Mouse (Mus musculus) limb, embryonic 10.5 days (tissue): Measurements from ENCODE around the gene Adck2. TPM values are rescaled to one million over a fixed set of nuclear protein-coding genes. Genes with fewer than 3 reads are reported as not detected.
A peak's percentile ranks its signal among the peaks of the same experiment; 100 is the strongest.

ENCODE experiments used
- DNase-seq: peaks from one replicate; pipeline ENCODE4 v3.0.0-alpha.2; 2017; ENCODE audit warnings: low spot score
- H3K27ac ChIP-seq: fragments of 300-500 bp; sonication (generic); 2 replicates; pipeline ENCODE4 v1.5.1; 2016; ENCODE audit warnings: mild to moderate bottlenecking
- H3K27me3 ChIP-seq: fragments of 300-500 bp; sonication (generic); 2 replicates; pipeline ENCODE4 v1.6.1; 2016; ENCODE audit warnings: low read depth, mild to moderate bottlenecking; ENCODE audit not compliant: poor library complexity, severe bottlenecking
- H3K36me3 ChIP-seq: fragments of 300-500 bp; sonication (generic); 2 replicates; pipeline ENCODE4 v1.6.1; 2016; ENCODE audit warnings: mild to moderate bottlenecking, moderate library complexity
- H3K4me1 ChIP-seq: fragments of 300-500 bp; sonication (generic); 2 replicates; pipeline ENCODE4 v1.6.1; 2016
- H3K4me3 ChIP-seq: fragments of 300-500 bp; sonication (generic); 2 replicates; pipeline ENCODE4 v1.5.1; 2016; ENCODE audit warnings: mild to moderate bottlenecking, moderate library complexity
- H3K9me3 ChIP-seq: fragments of 300-500 bp; sonication (generic); replicated peaks from 2 replicates; pipeline ENCODE4 v1.6.1; 2016; ENCODE audit warnings: mild to moderate bottlenecking
- WGBS: fragments of 180-500 bp; shearing (Covaris S2); methylation state at CpG from one replicate; pipeline ENCODE4 v1.1.7; 2016; 5-methylcytosine and 5-hydroxymethylcytosine counted together
- polyA plus RNA-seq: library from polyadenylated mRNA; unstranded; fragments of >200 nt; fragmentation: Nextera tagmentation; extraction: Ambion mirVana; gene quantifications from 2 replicates; pipeline ENCODE4 v1.2.1, GENCODE M21; 2016

The Adck2 gene
- polyA plus RNA-seq = 17.3 and 25.6 TPM in 2 replicates

GRCm38 (mm10) chr6:39573791-39574554, at the start of gene Adck2:
Adck2 (plus strand) TSS chr6:39573873.
- H3K27ac ChIP-seq = peak within 1 kb of the TSS; percentile 89
- under 1% methylated on average over 49 of the region's 49 CpGs for WGBS
- H3K4me1 ChIP-seq = peaks cover 18% of the 10 kb centered on the region
- H3K9me3 ChIP-seq = no peaks in the 10 kb centered on the region
- peaks cover 9% of the 10 kb centered on the region; the same call in 1 of the 2 replicates for H3K36me3 ChIP-seq
- peak; percentile 85 for DNase-seq
- no peaks in the 10 kb centered on the region for H3K27me3 ChIP-seq
- H3K4me3 ChIP-seq = peak within 1 kb of the TSS; percentile 75

- Histone ChIP-seq H3K9me3 (no peaks in the 10 kb centered on the region), H3K27me3 (no peaks in the 10 kb centered on the region), H3K27ac (no peak overlapping the region), H3K4me1 (peaks cover 31% of the 10 kb centered on the region), H3K36me3 (peaks cover 42% of the 10 kb centered on the region), H3K4me3 (no peak overlapping the region)
- DNase-seq = no peak
- WGBS = 79% methylated on average over 10 of the region's 10 CpGs
Measured at GRCm38 (mm10) chr6:39526797-39527196, 46.9 kb upstream of the Adck2 start.

GRCm38 (mm10) chr6:39527337-39527784, 46.3 kb upstream of the Adck2 start:
- H3K27me3 ChIP-seq = no peaks in the 10 kb centered on the region
- H3K27ac ChIP-seq = no peak overlapping the region
- H3K36me3 ChIP-seq = peaks cover 37% of the 10 kb centered on the region
- H3K4me3 ChIP-seq = no peak overlapping the region
- no peak for DNase-seq
- WGBS = 84% methylated on average over 7 of the region's 7 CpGs
- H3K9me3 ChIP-seq = no peaks in the 10 kb centered on the region
- peaks cover 31% of the 10 kb centered on the region for H3K4me1 ChIP-seq

GRCm38 (mm10) chr6:39527811-39528210, 45.9 kb upstream of the Adck2 start:
- no peak overlapping the region for H3K4me3 ChIP-seq
- H3K27ac ChIP-seq = no peak overlapping the region
- peaks cover 35% of the 10 kb centered on the region for H3K36me3 ChIP-seq
- WGBS = 65% methylated on average over 4 of the region's 4 CpGs
- H3K4me1 ChIP-seq = peaks cover 27% of the 10 kb centered on the region
- DNase-seq = no peak
- no peaks in the 10 kb centered on the region for H3K9me3 ChIP-seq
- no peaks in the 10 kb centered on the region for H3K27me3 ChIP-seq

GRCm38 (mm10) chr6:39528671-39529535, 44.8 kb upstream of the Adck2 start:
- H3K27ac ChIP-seq = peak overlapping the region; percentile 73
- H3K4me1 ChIP-seq = peaks cover 26% of the 10 kb centered on the region
- no peaks in the 10 kb centered on the region for H3K9me3 ChIP-seq
- H3K4me3 ChIP-seq = no peak overlapping the region
- WGBS = 33% methylated on average over 12 of the region's 12 CpGs
- no peak for DNase-seq
- H3K27me3 ChIP-seq = no peaks in the 10 kb centered on the region
- peaks cover 33% of the 10 kb centered on the region for H3K36me3 ChIP-seq

- DNase-seq = no peak
- peaks cover 33% of the 10 kb centered on the region for H3K4me1 ChIP-seq
- peaks cover 20% of the 10 kb centered on the region for H3K36me3 ChIP-seq
- no peaks in the 10 kb centered on the region for H3K9me3 ChIP-seq
- H3K27me3 ChIP-seq = no peaks in the 10 kb centered on the region
- H3K4me3 ChIP-seq = no peak overlapping the region
- no peak overlapping the region for H3K27ac ChIP-seq
Measured at GRCm38 (mm10) chr6:39534944-39535343, 38.7 kb upstream of the Adck2 start.

- H3K4me1 ChIP-seq = peaks cover 38% of the 10 kb centered on the region
- no peaks in the 10 kb centered on the region for H3K27me3 ChIP-seq
- DNase-seq = no peak
- H3K4me3 ChIP-seq = no peak overlapping the region
- H3K27ac ChIP-seq = no peak overlapping the region
- H3K9me3 ChIP-seq = no peaks in the 10 kb centered on the region
- WGBS = 64% methylated on average over 1 of the region's 1 CpGs
- H3K36me3 ChIP-seq = peaks cover 20% of the 10 kb centered on the region
Measured at GRCm38 (mm10) chr6:39536621-39537020, 37.1 kb upstream of the Adck2 start.

GRCm38 (mm10) chr6:39537276-39537675, 36.4 kb upstream of the Adck2 start:
- WGBS = 95% methylated on average over 5 of the region's 5 CpGs
- peaks cover 44% of the 10 kb centered on the region for H3K4me1 ChIP-seq
- H3K27me3 ChIP-seq = no peaks in the 10 kb centered on the region
- no peak for DNase-seq
- no peak overlapping the region for H3K27ac ChIP-seq
- no peak overlapping the region for H3K4me3 ChIP-seq
- H3K9me3 ChIP-seq = no peaks in the 10 kb centered on the region
- peaks cover 20% of the 10 kb centered on the region for H3K36me3 ChIP-seq

- 62% methylated on average over 8 of the region's 8 CpGs for WGBS
- Histone ChIP-seq H3K27me3 (no peaks in the 10 kb centered on the region), H3K9me3 (no peaks in the 10 kb centered on the region), H3K4me1 (peaks cover 53% of the 10 kb centered on the region), H3K4me3 (no peak overlapping the region), H3K36me3 (peaks cover 15% of the 10 kb centered on the region), H3K27ac (peak overlapping the region; percentile 82)
- no peak for DNase-seq
Measured at GRCm38 (mm10) chr6:39538227-39538626, 35.4 kb upstream of the Adck2 start.

GRCm38 (mm10) chr6:39539679-39540155, 34.0 kb upstream of the Adck2 start:
- Histone ChIP-seq H3K36me3 (peaks cover 5% of the 10 kb centered on the region), H3K27me3 (no peaks in the 10 kb centered on the region), H3K27ac (peak overlapping the region; percentile 82), H3K9me3 (no peaks in the 10 kb centered on the region), H3K4me1 (peaks cover 68% of the 10 kb centered on the region), H3K4me3 (peak overlapping the region; percentile 34)
- WGBS = 3% methylated on average over 7 of the region's 7 CpGs
- peak; percentile 54 for DNase-seq

GRCm38 (mm10) chr6:39540563-39540962, 33.1 kb upstream of the Adck2 start:
- H3K4me3 ChIP-seq = 0 out of 2 replicates have a peak overlapping the region, but pooled peaks have one; percentile 34
- no peaks in the 10 kb centered on the region for H3K27me3 ChIP-seq
- no peaks in the 10 kb centered on the region for H3K36me3 ChIP-seq
- 38% methylated on average over 2 of the region's 2 CpGs for WGBS
- peaks cover 77% of the 10 kb centered on the region for H3K4me1 ChIP-seq
- H3K27ac ChIP-seq = peak overlapping the region; percentile 82
- H3K9me3 ChIP-seq = no peaks in the 10 kb centered on the region
- no peak for DNase-seq

- H3K4me1 ChIP-seq = peaks cover 82% of the 10 kb centered on the region
- peak overlapping the region; percentile 27 for H3K4me3 ChIP-seq
Measured at GRCm38 (mm10) chr6:39542631-39543597, 30.8 kb upstream of the Adck2 start.

More at GRCm38 (mm10) chr6:39542631-39543597, 30.8 kb upstream of the Adck2 start:
- peak; percentile 74 for DNase-seq
- WGBS = 14% methylated on average over 15 of the region's 15 CpGs
- no peaks in the 10 kb centered on the region for H3K9me3 ChIP-seq
- peak overlapping the region; percentile 90 for H3K27ac ChIP-seq
- peaks cover 11% of the 10 kb centered on the region for H3K36me3 ChIP-seq
- H3K27me3 ChIP-seq = no peaks in the 10 kb centered on the region
